Comparison of ENCODE assay signal across 10 mouse cellular contexts in genomic region chr2:151603630-151604029, GRCm38 (mm10). TPM values are rescaled to one million over a fixed set of nuclear protein-coding genes. Genes with fewer than 3 reads are reported as not detected.
DNase-seq lines count a peak whose midpoint lies in the region; ATAC-seq lines count a peak whose summit lies in the region.
"Had no signal": no experiment of that assay in that cellular context is flagged by ENCODE, and none has a peak within 500 bp of the region (broad histone marks: within the 10 kb centered on the region; RNA-seq: fewer than 3 reads in every experiment).

No protein-coding gene starts in this region.

- peak; percentile 57 for DNase-seq in layer of hippocampus, adult 11-12 months (ENCODE audit: low spot score)
- no peak for DNase-seq in layer of hippocampus, adult 9-10 months (ENCODE audit: low spot score)
- DNase-seq in embryonic facial prominence, embryonic 10.5 days (ENCODE audit: low spot score) = peak; percentile 12
- DNase-seq in neural tube, embryonic 11.5 days (ENCODE audit: low spot score) = peak; percentile 71
- DNase-seq in spleen, adult 12 weeks (ENCODE audit: low spot score) = no peak
- DNase-seq in kidney, adult 9 months = no peak

- no peaks in the 10 kb centered on the region for H3K36me3 ChIP-seq in embryonic facial prominence, embryonic 10.5 days (replicated peaks)
- H3K36me3 ChIP-seq in hindbrain, embryonic 16.5 days (ENCODE audit: control insufficient read depth, insufficient read depth, low read length) = no peaks in the 10 kb centered on the region
- H3K36me3 ChIP-seq in neural tube, embryonic 11.5 days (ENCODE audit: control insufficient read depth, insufficient read depth, low read length) = no peaks in the 10 kb centered on the region
- H3K36me3 ChIP-seq: heart, embryonic 13.5 days; limb, embryonic 13.5 days had no signal

- H3K27ac ChIP-seq in embryonic facial prominence, embryonic 10.5 days (replicated peaks) = peak overlapping the region; percentile 7; the same call in 1 of the 2 replicates
- H3K27ac ChIP-seq in hindbrain, embryonic 16.5 days (ENCODE audit: low read depth, low read length) = peak overlapping the region; percentile 64; the same call in 1 of the 2 replicates
- no peak overlapping the region; the same call in 1 of the 2 replicates for H3K27ac ChIP-seq in neural tube, embryonic 11.5 days (ENCODE audit: low read depth, low read length)
- H3K27ac ChIP-seq: heart, embryonic 13.5 days; limb, embryonic 13.5 days had no signal

- 0 out of 2 replicates have a peak overlapping the region, but pooled peaks have one; percentile 8 for H3K9ac ChIP-seq in hindbrain, embryonic 16.5 days (ENCODE audit: low read depth, low read length)
- no peak overlapping the region for H3K9ac ChIP-seq in neural tube, embryonic 11.5 days (ENCODE audit: low read length)
- H3K9ac ChIP-seq: heart, embryonic 13.5 days; limb, embryonic 13.5 days had no signal

- peaks cover 2% of the 10 kb centered on the region; the same call in 1 of the 2 replicates for H3K27me3 ChIP-seq in embryonic facial prominence, embryonic 10.5 days (replicated peaks; ENCODE audit: low read depth, poor library complexity, severe bottlenecking)
- H3K27me3 ChIP-seq in hindbrain, embryonic 16.5 days (replicated peaks; ENCODE audit: control insufficient read depth, insufficient read depth, low read length) = no peaks in the 10 kb centered on the region
- no peaks in the 10 kb centered on the region for H3K27me3 ChIP-seq in neural tube, embryonic 11.5 days (ENCODE audit: control insufficient read depth, insufficient read depth, low read length)
- H3K27me3 ChIP-seq: limb, embryonic 13.5 days had no signal

- H3K4me2 ChIP-seq in hindbrain, embryonic 16.5 days (ENCODE audit: low read length) = no peak overlapping the region
- no peak overlapping the region for H3K4me2 ChIP-seq in neural tube, embryonic 11.5 days (ENCODE audit: low read depth)
- H3K4me2 ChIP-seq: heart, embryonic 13.5 days; limb, embryonic 13.5 days had no signal

- no peaks in the 10 kb centered on the region for H3K9me3 ChIP-seq in embryonic facial prominence, embryonic 10.5 days
- no peaks in the 10 kb centered on the region for H3K9me3 ChIP-seq in hindbrain, embryonic 16.5 days (ENCODE audit: control insufficient read depth, low read length)
- H3K9me3 ChIP-seq in neural tube, embryonic 11.5 days (ENCODE audit: control insufficient read depth, low read length) = no peaks in the 10 kb centered on the region
- H3K9me3 ChIP-seq: heart, embryonic 13.5 days; limb, embryonic 13.5 days had no signal

- 46% methylated on average over 4 of the region's 4 CpGs for WGBS in embryonic facial prominence, embryonic 10.5 days
- WGBS in hindbrain, embryonic 16.5 days = 3% methylated on average over 4 of the region's 4 CpGs
- WGBS in neural tube, embryonic 11.5 days = 31% methylated on average over 4 of the region's 4 CpGs

- peak; percentile 83 for ATAC-seq in hindbrain, embryonic 16.5 days
- peak; percentile 89 for ATAC-seq in neural tube, embryonic 11.5 days (ENCODE audit: insufficient read depth, low FRiP score, low TSS enrichment)
- ATAC-seq in inflammation-experienced regulatory T-cells, adult 6 months = no peak

- H3K4me3 ChIP-seq in embryonic facial prominence, embryonic 10.5 days = no peak overlapping the region
- H3K4me3 ChIP-seq in hindbrain, embryonic 16.5 days (ENCODE audit: low read length) = no peak overlapping the region
- H3K4me3 ChIP-seq in neural tube, embryonic 11.5 days (ENCODE audit: low read depth, low read length) = no peak overlapping the region
- H3K4me3 ChIP-seq: heart, embryonic 13.5 days; limb, embryonic 13.5 days had no signal

- H3K4me1 ChIP-seq in embryonic facial prominence, embryonic 10.5 days = peaks cover 45% of the 10 kb centered on the region
- H3K4me1 ChIP-seq in hindbrain, embryonic 16.5 days (ENCODE audit: control insufficient read depth, insufficient read depth, low read depth, low read length) = peaks cover 30% of the 10 kb centered on the region
- H3K4me1 ChIP-seq in neural tube, embryonic 11.5 days (ENCODE audit: control insufficient read depth, insufficient read depth, low read length) = peaks cover 17% of the 10 kb centered on the region

RNA-seq across cellular contexts. Expression of gene Snph, which starts 28.8 kb away (rescaled TPM):
- polyA plus RNA-seq in embryonic facial prominence, embryonic 10.5 days (2016; fragmentation: Nextera tagmentation; extraction: Ambion mirVana) = 0.54 and 1.00 TPM in 2 replicates
- 24.8 and 28.3 TPM in 2 replicates for polyA plus RNA-seq in hindbrain, embryonic 16.5 days (2015; fragmentation: Nextera tagmentation; extraction: Ambion mirVana)
- polyA plus RNA-seq in neural tube, embryonic 11.5 days (2014; fragmentation: Nextera tagmentation; extraction: Ambion mirVana) = 4.6 and 4.8 TPM in 2 replicates
- not detected for polyA plus RNA-seq in inflammation-experienced regulatory T-cells, adult 6 months (2017; shearing (Covaris generic))

RNA-seq across cellular contexts. Expression of gene Sdcbp2, which starts 31.2 kb away (rescaled TPM):
- polyA plus RNA-seq in embryonic facial prominence, embryonic 10.5 days (2016; fragmentation: Nextera tagmentation; extraction: Ambion mirVana) = 0.55 and 0.76 TPM in 2 replicates
- polyA plus RNA-seq in hindbrain, embryonic 16.5 days (2015; fragmentation: Nextera tagmentation; extraction: Ambion mirVana) = 0.58 and 0.70 TPM in 2 replicates
- 1.3 and 1.4 TPM in 2 replicates for polyA plus RNA-seq in neural tube, embryonic 11.5 days (2014; fragmentation: Nextera tagmentation; extraction: Ambion mirVana)
- polyA plus RNA-seq in inflammation-experienced regulatory T-cells, adult 6 months (2017; shearing (Covaris generic)) = 100 to 1,000 TPM in 1 of 3 experiments, 10 to 100 TPM in 2; 81.9 to 119 (median 91.2) TPM

Comparison
In these comparisons a context has a peak if more than half of its experiments do, and no peak if none do; other contexts are left out.
1. DNase-seq: peak in layer of hippocampus, adult 11-12 months (single experiment), embryonic facial prominence, embryonic 10.5 days (single experiment) and neural tube, embryonic 11.5 days (single experiment); none in layer of hippocampus, adult 9-10 months (single experiment), spleen, adult 12 weeks (single experiment) and kidney, adult 9 months (single experiment).
2. RNA of gene Sdcbp2, which starts 31.2 kb away (polyA plus RNA-seq): 81.9 to 119 TPM in inflammation-experienced regulatory T-cells, adult 6 months; 1.3 to 1.4 TPM in neural tube, embryonic 11.5 days, 0.55 to 0.76 TPM in embryonic facial prominence, embryonic 10.5 days and 0.58 to 0.70 TPM in hindbrain, embryonic 16.5 days; every median in the first group is over 10 times any median in the second.